Mouse (Mus musculus) liver, embryonic 11.5 days (tissue): ENCODE measurements around the gene Mical3. TPM values are rescaled to one million over a fixed set of nuclear protein-coding genes. Genes with fewer than 3 reads are reported as not detected.

Experiments used
- ATAC-seq: fragments of 200-750 bp; cut with Nextera tagmentation; replicated peaks from 2 replicates; pipeline ENCODE4 v1.8.0; 2017; ENCODE audit warnings: moderate number of reproducible peaks, mild to moderate bottlenecking, moderate TSS enrichment, moderate library complexity; ENCODE audit not compliant: low FRiP score
- DNase-seq: peaks from one replicate; pipeline ENCODE4 v3.0.0-alpha.2; 2017; ENCODE audit warnings: low spot score
- H3K27ac ChIP-seq: fragments of 300-500 bp; sonication (generic); 2 replicates; pipeline ENCODE4 v1.5.1; 2014; ENCODE audit warnings: mild to moderate bottlenecking, low read depth, low read length, control low read depth
- H3K27me3 ChIP-seq: fragments of 300-500 bp; sonication (generic); replicated peaks from 2 replicates; pipeline ENCODE4 v1.6.1; 2014; ENCODE audit warnings: low read length, mixed read lengths; ENCODE audit not compliant: control insufficient read depth, insufficient read depth
- H3K36me3 ChIP-seq: fragments of 300-500 bp; sonication (generic); 2 replicates; pipeline ENCODE4 v1.6.1; 2014; ENCODE audit warnings: mild to moderate bottlenecking, low read length, moderate library complexity, mixed read lengths; ENCODE audit not compliant: control insufficient read depth, insufficient read depth
- H3K4me1 ChIP-seq: fragments of 300-500 bp; sonication (generic); replicated peaks from 2 replicates; pipeline ENCODE4 v1.6.1; 2014; ENCODE audit warnings: low read length, mixed read lengths; ENCODE audit not compliant: control insufficient read depth, insufficient read depth
- H3K4me2 ChIP-seq: fragments of 300-500 bp; sonication (generic); 2 replicates; pipeline ENCODE4 v1.6.1; 2014; ENCODE audit warnings: mild to moderate bottlenecking, control low read depth, moderate library complexity
- H3K4me3 ChIP-seq: fragments of 300-500 bp; sonication (generic); 2 replicates; pipeline ENCODE4 v1.5.1; 2014; ENCODE audit warnings: low read depth, low read length, control low read depth
- H3K9ac ChIP-seq: fragments of 300-500 bp; sonication (generic); 2 replicates; pipeline ENCODE4 v1.6.1; 2014; ENCODE audit warnings: low read depth, low read length, control low read depth
- H3K9me3 ChIP-seq: fragments of 300-500 bp; sonication (generic); 2 replicates; pipeline ENCODE4 v1.6.1; 2016; ENCODE audit warnings: low read length, inconsistent platforms, mixed read lengths; ENCODE audit not compliant: control insufficient read depth
- WGBS: fragments of 180-500 bp; shearing (Covaris S2); extraction: QIAGEN DNeasy Blood & Tissue Kit; methylation state at CpG from one replicate; pipeline ENCODE4 v1.1.7; 2014; 5-methylcytosine and 5-hydroxymethylcytosine counted together
- polyA plus RNA-seq: library from polyadenylated mRNA; unstranded; fragments of >200 nt; fragmentation: Nextera tagmentation; extraction: Ambion mirVana; gene quantifications from 2 replicates; pipeline ENCODE4 v1.2.1, GENCODE M21; 2014

Mical3 gene
- polyA plus RNA-seq, 1 experiment from 2014 or later = 20.2 TPM

- H3K27ac ChIP-seq = no peak overlapping the region
- no peaks in the 10 kb centered on the region for H3K9me3 ChIP-seq
- ATAC-seq = peak; percentile 77
- H3K4me1 ChIP-seq = peaks cover 13% of the 10 kb centered on the region
- H3K9ac ChIP-seq = no peak overlapping the region
- H3K27me3 ChIP-seq = no peaks in the 10 kb centered on the region
- no peak for DNase-seq
- no peak overlapping the region for H3K4me2 ChIP-seq
- WGBS = 41% methylated on average over 10 of the region's 10 CpGs
- H3K4me3 ChIP-seq = no peak overlapping the region
- peaks cover 5% of the 10 kb centered on the region; the same call in 1 of the 2 replicates for H3K36me3 ChIP-seq
These were observed 143.6 kb downstream of the Mical3 start for GRCm38 (mm10) chr6:120987164-120987563.

DNA sequence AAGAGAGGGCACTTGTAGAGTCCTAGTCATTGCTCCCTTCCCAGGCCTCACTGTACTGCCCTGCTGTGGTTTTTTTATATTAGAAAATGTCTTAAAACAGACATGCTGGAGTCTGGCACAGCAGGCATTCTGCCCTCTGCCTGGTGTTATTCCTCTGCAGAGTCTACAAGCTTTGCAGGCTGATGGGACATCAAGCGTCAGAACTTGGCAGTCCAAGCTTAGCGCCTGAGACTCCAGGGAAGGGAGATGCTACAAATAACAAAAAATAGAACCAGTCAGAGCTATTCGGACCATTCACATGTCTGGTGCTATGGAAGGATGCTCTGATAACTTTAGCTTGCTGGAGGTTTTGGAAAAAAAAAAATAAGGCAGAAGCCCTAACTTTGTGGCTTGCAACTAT, 144.6 kb downstream of the Mical3 start:
- DNase-seq = no peak
- no peak overlapping the region for H3K9ac ChIP-seq
- WGBS = 90% methylated on average over 3 of the region's 3 CpGs
- peaks cover 12% of the 10 kb centered on the region for H3K4me1 ChIP-seq
- no peaks in the 10 kb centered on the region for H3K27me3 ChIP-seq
- no peak overlapping the region for H3K27ac ChIP-seq
- no peaks in the 10 kb centered on the region for H3K9me3 ChIP-seq
- H3K4me2 ChIP-seq = no peak overlapping the region
- H3K36me3 ChIP-seq = peaks cover 13% of the 10 kb centered on the region; the same call in 1 of the 2 replicates
- H3K4me3 ChIP-seq = no peak overlapping the region
- no peak for ATAC-seq

- H3K36me3 ChIP-seq = peaks cover 25% of the 10 kb centered on the region; the same call in 1 of the 2 replicates
- ATAC-seq (no peak), DNase-seq (no peak)
- no peak overlapping the region for H3K4me3 ChIP-seq
- 84% methylated on average over 13 of the region's 13 CpGs for WGBS
- H3K9me3 ChIP-seq = no peaks in the 10 kb centered on the region
- no peaks in the 10 kb centered on the region for H3K27me3 ChIP-seq
- H3K4me2 ChIP-seq = no peak overlapping the region
- H3K27ac ChIP-seq = no peak overlapping the region
- peaks cover 21% of the 10 kb centered on the region for H3K4me1 ChIP-seq
- H3K9ac ChIP-seq = no peak overlapping the region
These were observed 148.5 kb downstream of the Mical3 start for GRCm38 (mm10) chr6:120982314-120982713.

GRCm38 (mm10) chr6:120981537-120981936, 149.3 kb downstream of the Mical3 start:
- Histone ChIP-seq H3K27me3 (no peaks in the 10 kb centered on the region), H3K9me3 (no peaks in the 10 kb centered on the region), H3K9ac (no peak overlapping the region), H3K4me2 (no peak overlapping the region), H3K4me3 (no peak overlapping the region), H3K36me3 (peaks cover 25% of the 10 kb centered on the region; the same call in 1 of the 2 replicates), H3K4me1 (peaks cover 21% of the 10 kb centered on the region), H3K27ac (no peak overlapping the region)
- DNase-seq (no peak), ATAC-seq (no peak)
- 41% methylated on average over 6 of the region's 6 CpGs for WGBS

DNA sequence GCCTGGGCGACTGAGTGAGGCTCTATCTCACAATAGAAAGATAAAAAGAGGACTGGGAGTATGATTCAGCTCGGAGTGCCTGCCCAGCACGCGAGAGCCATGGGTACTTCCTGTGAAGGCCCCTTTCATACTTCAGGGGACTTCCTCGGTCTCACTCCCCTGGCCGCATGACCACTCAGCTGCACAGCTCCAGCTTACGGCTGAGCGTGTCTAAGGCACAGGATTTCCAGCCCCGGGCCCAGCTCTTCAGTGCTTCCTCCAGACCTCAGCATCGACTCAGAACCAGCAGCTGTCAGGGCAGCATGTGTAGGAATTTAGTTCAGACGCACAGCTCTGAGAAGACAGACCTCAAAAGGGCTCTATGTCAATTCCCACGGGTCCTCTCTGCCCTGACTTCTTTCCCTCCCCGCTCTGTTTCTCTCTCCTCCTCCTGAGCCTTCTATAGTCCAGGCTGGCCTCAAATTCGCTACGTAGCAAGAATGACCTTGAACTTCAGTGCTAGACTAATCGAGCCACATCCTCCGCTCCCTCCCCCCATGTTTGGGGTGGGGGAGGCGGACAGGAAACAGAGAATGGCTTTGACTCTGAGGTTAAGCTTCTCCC, 152.7 kb downstream of the Mical3 start:
- Histone ChIP-seq H3K9me3 (no peaks in the 10 kb centered on the region), H3K4me2 (no peak overlapping the region; the same call in 1 of the 2 replicates), H3K4me1 (peaks cover 21% of the 10 kb centered on the region), H3K27ac (peak overlapping the region; percentile 73), H3K36me3 (peaks cover 25% of the 10 kb centered on the region; the same call in 1 of the 2 replicates), H3K27me3 (no peaks in the 10 kb centered on the region), H3K9ac (peak overlapping the region; percentile 26), H3K4me3 (no peak overlapping the region)
- ATAC-seq (peak; percentile 38; the same call in 1 of the 2 replicates), DNase-seq (no peak)
- 36% methylated on average over 18 of the region's 18 CpGs for WGBS

GRCm38 (mm10) chr6:120976991-120977390, 153.8 kb downstream of the Mical3 start:
- Histone ChIP-seq H3K27me3 (no peaks in the 10 kb centered on the region), H3K4me2 (no peak overlapping the region), H3K27ac (no peak overlapping the region), H3K36me3 (peaks cover 21% of the 10 kb centered on the region; the same call in 1 of the 2 replicates), H3K9ac (no peak overlapping the region), H3K4me3 (no peak overlapping the region), H3K4me1 (peaks cover 21% of the 10 kb centered on the region), H3K9me3 (no peaks in the 10 kb centered on the region)
- no peak for ATAC-seq
- no peak for DNase-seq
- 82% methylated on average over 11 of the region's 11 CpGs for WGBS

GRCm38 (mm10) chr6:120976097-120976496, 154.7 kb downstream of the Mical3 start:
- no peak overlapping the region for H3K4me2 ChIP-seq
- no peak overlapping the region for H3K9ac ChIP-seq
- DNase-seq (no peak), ATAC-seq (no peak)
- H3K4me1 ChIP-seq = peaks cover 21% of the 10 kb centered on the region
- no peaks in the 10 kb centered on the region for H3K27me3 ChIP-seq
- H3K36me3 ChIP-seq = peaks cover 18% of the 10 kb centered on the region; the same call in 1 of the 2 replicates
- no peak overlapping the region for H3K4me3 ChIP-seq
- WGBS = 76% methylated on average over 12 of the region's 12 CpGs
- no peak overlapping the region for H3K27ac ChIP-seq
- no peaks in the 10 kb centered on the region for H3K9me3 ChIP-seq

DNA sequence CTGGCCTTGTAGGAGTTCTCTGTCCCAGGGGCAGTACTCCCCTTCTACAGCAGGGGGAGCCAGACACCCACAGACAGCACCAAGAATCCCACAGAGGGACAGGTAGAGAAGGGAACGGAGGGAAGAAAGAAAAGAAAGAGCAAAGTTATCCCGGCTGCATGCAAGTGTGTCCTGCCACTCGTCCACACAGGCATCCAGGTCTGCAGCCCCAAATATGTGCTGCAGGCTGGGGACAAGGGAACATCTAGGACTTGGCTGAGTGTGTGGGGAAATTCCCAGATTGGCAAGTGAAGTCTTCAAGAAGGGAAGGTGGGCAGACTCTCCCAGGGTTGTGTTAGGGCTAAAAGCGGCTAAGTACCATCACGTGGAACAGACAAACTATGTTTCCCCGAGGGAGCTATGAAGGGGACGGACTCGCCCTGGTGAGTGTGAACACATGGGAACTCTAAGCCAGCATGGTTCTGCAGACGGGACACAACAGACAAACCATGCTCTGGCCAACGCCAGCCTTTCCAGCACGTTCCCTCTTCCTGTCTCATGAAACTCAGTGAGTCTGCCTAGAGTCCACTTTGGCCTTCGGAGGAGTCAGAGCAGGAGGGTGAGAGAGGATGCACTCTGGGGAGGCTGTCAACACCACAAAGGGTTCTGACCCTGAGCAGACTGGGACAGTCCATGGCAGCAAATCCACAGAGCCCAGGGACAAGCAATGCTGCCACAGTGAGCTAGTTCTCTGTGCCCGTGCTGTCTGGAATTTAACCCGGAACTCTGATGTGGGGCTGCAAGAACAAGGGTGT, 158.8 kb downstream of the Mical3 start:
- H3K4me3 ChIP-seq = no peak overlapping the region
- DNase-seq (peak; percentile 73), ATAC-seq (peak; percentile 22; the same call in 1 of the 2 replicates)
- H3K36me3 ChIP-seq = peaks cover 22% of the 10 kb centered on the region
- no peak overlapping the region for H3K9ac ChIP-seq
- 66% methylated on average over 14 of the region's 14 CpGs for WGBS
- no peaks in the 10 kb centered on the region for H3K9me3 ChIP-seq
- H3K27ac ChIP-seq = no peak overlapping the region
- H3K27me3 ChIP-seq = no peaks in the 10 kb centered on the region
- no peak overlapping the region for H3K4me2 ChIP-seq
- H3K4me1 ChIP-seq = peaks cover under 1% of the 10 kb centered on the region
